Mouse (Mus musculus) neural tube, embryonic 13.5 days (tissue): ENCODE results near the gene Rdh9. TPM values are rescaled to one million over a fixed set of nuclear protein-coding genes. Genes with fewer than 3 reads are reported as not detected.
"Not testable (repeated sequence)": the region's sequence is repeated elsewhere in the genome, so short reads cannot be mapped to it uniquely, and the experiment has no call there.

Experiments used
- ATAC-seq: fragments of 200-750 bp; cut with Nextera tagmentation; 2 replicates; pipeline ENCODE4 v1.8.0; 2017; ENCODE audit warnings: low read depth, mild to moderate bottlenecking, moderate TSS enrichment, moderate library complexity
- H3K27ac ChIP-seq: fragments of 300-500 bp; sonication (generic); replicated peaks from 2 replicates; pipeline ENCODE4 v1.5.1; 2015; ENCODE audit warnings: moderate library complexity, mild to moderate bottlenecking, inconsistent platforms
- H3K27me3 ChIP-seq: fragments of 300-500 bp; sonication (generic); 2 replicates; pipeline ENCODE4 v1.6.1; 2015; ENCODE audit warnings: mild to moderate bottlenecking, inconsistent platforms
- H3K36me3 ChIP-seq: fragments of 300-500 bp; sonication (generic); 2 replicates; pipeline ENCODE4 v1.6.1; 2015; ENCODE audit warnings: mild to moderate bottlenecking, inconsistent platforms
- H3K4me1 ChIP-seq: fragments of 300-500 bp; sonication (generic); replicated peaks from 2 replicates; pipeline ENCODE4 v1.6.1; 2015; ENCODE audit warnings: inconsistent platforms
- H3K4me2 ChIP-seq: fragments of 300-500 bp; sonication (generic); 2 replicates; pipeline ENCODE4 v1.6.1; 2015; ENCODE audit warnings: inconsistent platforms, mild to moderate bottlenecking, moderate library complexity
- H3K4me3 ChIP-seq: fragments of 300-500 bp; sonication (generic); 2 replicates; pipeline ENCODE4 v1.5.1; 2015; ENCODE audit warnings: mild to moderate bottlenecking, inconsistent platforms
- H3K9ac ChIP-seq: fragments of 300-500 bp; sonication (generic); 2 replicates; pipeline ENCODE4 v1.6.1; 2015; ENCODE audit warnings: moderate library complexity, mild to moderate bottlenecking, inconsistent platforms
- H3K9me3 ChIP-seq: fragments of 300-500 bp; sonication (generic); 2 replicates; pipeline ENCODE4 v1.6.1; 2016; ENCODE audit warnings: inconsistent platforms
- WGBS: fragments of 180-500 bp; shearing (Covaris S2); methylation state at CpG from one replicate; pipeline ENCODE4 v1.1.7; 2015; 5-methylcytosine and 5-hydroxymethylcytosine counted together
- polyA plus RNA-seq: library from polyadenylated mRNA; unstranded; fragments of >200 nt; fragmentation: Nextera tagmentation; extraction: Ambion mirVana; gene quantifications from 2 replicates; pipeline ENCODE4 v1.2.1, GENCODE M21; 2015

Gene Rdh9
- polyA plus RNA-seq, 1 experiment from 2014 or later, result 0.20 TPM

DNA sequence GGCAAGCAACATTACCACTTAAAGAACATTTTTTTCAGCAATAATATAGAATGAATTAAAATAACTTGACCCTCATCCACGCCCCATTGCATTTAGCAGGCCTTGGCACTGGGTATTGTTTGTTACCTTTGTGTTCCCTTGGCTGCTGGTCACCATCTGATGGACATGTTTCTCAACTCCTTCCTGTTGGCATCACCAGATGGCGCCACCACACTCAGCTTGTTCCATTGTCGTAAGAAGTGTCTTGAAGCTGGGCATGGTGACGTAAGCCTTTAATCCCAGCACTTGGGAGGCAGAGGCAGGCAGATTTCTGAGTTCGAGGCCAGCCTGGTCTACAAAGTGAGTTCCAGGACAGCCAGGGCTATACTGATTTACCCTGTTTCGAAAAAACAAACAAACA, 49.2 kb downstream of the Rdh9 start:
- Histone ChIP-seq H3K27me3 (no peaks in the 10 kb centered on the region), H3K4me2 (no peak overlapping the region), H3K27ac (no peak overlapping the region), H3K9me3 (peaks cover 3% of the 10 kb centered on the region; the same call in 1 of the 2 replicates), H3K36me3 (no peaks in the 10 kb centered on the region), H3K4me3 (no peak overlapping the region), H3K4me1 (no peaks in the 10 kb centered on the region), H3K9ac (no peak overlapping the region)
- WGBS, result 78% methylated on average over 6 of the region's 6 CpGs
- ATAC-seq, result no peak

DNA sequence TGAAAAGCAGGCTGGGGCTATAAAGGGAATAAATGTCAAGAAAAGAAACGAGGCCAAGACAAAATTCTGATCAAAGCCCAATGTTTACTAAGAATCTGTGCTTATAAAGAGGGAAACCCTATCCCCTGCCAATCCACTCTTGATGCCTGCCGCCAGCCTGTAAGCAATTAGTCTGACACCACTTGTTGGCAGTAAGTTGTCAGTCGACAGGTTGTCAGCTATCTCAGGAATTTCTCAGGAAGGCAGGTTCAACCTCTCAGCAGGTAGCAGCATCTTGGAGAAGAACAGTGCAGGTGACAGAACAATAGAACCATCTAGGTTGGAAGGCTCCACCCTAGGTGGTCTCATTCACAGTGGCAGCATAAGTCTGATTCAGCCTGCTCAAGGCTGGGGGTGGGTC, 52.9 kb downstream of the Rdh9 start:
- Histone ChIP-seq H3K4me1 (no peaks in the 10 kb centered on the region), H3K9ac (no peak overlapping the region), H3K9me3 (no peaks in the 10 kb centered on the region), H3K36me3 (no peaks in the 10 kb centered on the region), H3K4me2 (no peak overlapping the region), H3K27me3 (no peaks in the 10 kb centered on the region), H3K27ac (no peak overlapping the region), H3K4me3 (no peak overlapping the region)
- WGBS, result 79% methylated on average over 3 of the region's 3 CpGs
- ATAC-seq, result no peak

DNA sequence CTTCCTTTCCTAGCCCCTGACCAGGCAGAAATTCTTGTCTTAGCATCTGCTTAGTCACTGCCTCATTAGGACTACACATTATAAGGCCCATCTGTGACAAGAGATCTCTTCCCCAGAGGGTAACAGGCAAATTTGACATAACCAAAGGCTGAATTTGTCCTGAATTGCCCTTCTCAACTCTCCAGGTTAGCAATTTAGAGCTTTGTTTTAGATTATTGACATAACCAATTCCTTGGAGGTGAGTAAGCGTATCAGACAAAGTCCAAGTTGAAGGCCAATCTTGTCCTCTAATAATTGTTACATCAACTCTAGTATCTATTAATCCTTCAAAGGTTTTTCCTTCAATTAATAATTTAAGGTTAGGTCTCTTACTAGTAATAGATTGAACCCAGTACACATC, 58.0 kb downstream of the Rdh9 start:
- H3K4me3 ChIP-seq, H3K36me3 ChIP-seq, H3K27ac ChIP-seq, H3K4me1 ChIP-seq, H3K4me2 ChIP-seq, H3K9ac ChIP-seq, H3K9me3 ChIP-seq, ATAC-seq, H3K27me3 ChIP-seq: not testable (repeated sequence)
- WGBS, result 98% methylated on average over 1 of the region's 1 CpGs

DNA sequence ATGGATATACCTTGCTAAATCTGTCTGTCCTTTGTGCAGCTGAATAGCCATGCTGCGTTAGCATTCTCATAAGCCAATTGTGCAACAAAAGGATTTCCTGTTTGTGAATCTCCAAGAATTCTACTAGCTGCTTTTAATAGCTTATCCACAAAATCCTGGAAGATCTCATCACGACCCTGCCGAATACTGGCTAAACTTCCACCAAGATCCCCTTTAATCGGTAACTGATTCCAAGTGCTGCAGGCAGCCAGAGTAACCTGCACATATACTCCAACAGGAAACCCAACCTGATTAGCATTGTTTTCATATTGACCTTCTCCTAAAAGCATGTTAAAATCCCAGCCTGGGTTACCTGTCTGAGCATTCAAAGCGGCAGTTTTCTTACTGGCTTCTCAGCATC, 59.1 kb downstream of the Rdh9 start:
- Histone ChIP-seq H3K36me3 (no peaks in the 10 kb centered on the region), H3K4me1 (no peaks in the 10 kb centered on the region), H3K27me3 (no peaks in the 10 kb centered on the region), H3K9me3 (no peaks in the 10 kb centered on the region), H3K27ac (no peak overlapping the region), H3K4me3 (no peak overlapping the region), H3K9ac (no peak overlapping the region), H3K4me2 (no peak overlapping the region)
- ATAC-seq, result no peak
- WGBS, result 90% methylated on average over 5 of the region's 5 CpGs

GRCm38 (mm10) chr10:127837793-127838192, 61.6 kb downstream of the Rdh9 start:
- not testable (repeated sequence) for H3K4me1 ChIP-seq, H3K4me2 ChIP-seq, H3K36me3 ChIP-seq, H3K9me3 ChIP-seq, H3K27me3 ChIP-seq, ATAC-seq, H3K9ac ChIP-seq, H3K4me3 ChIP-seq, H3K27ac ChIP-seq
- 95% methylated on average over 5 of the region's 5 CpGs for WGBS

DNA sequence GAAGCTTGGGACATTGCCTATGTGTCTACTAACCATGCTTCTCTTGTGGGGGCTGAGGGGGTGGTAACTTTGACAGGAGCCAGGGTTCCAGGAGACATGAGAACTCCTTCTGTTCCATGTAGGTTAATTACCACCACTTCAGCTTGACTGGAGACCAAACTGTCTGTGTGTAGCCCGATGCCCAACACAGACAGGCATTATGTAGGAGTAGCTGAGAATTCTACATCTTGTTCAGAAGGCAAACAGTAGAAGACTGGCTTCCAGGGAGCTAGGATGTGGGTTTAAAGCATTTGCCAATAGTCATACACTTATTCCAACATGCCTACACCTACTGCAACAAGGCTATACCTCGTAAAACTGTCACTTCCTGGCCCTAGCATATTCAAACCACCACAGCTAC, 62.4 kb downstream of the Rdh9 start:
- ATAC-seq, result no peak
- Histone ChIP-seq H3K27me3 (no peaks in the 10 kb centered on the region), H3K9me3 (no peaks in the 10 kb centered on the region), H3K4me2 (no peak overlapping the region), H3K4me1 (no peaks in the 10 kb centered on the region), H3K27ac (no peak overlapping the region), H3K36me3 (no peaks in the 10 kb centered on the region), H3K4me3 (no peak overlapping the region), H3K9ac (no peak overlapping the region)
- WGBS, result 90% methylated on average over 2 of the region's 2 CpGs

- Histone ChIP-seq H3K4me2 (no peak overlapping the region), H3K9me3 (no peaks in the 10 kb centered on the region), H3K36me3 (no peaks in the 10 kb centered on the region), H3K27me3 (no peaks in the 10 kb centered on the region), H3K4me1 (no peaks in the 10 kb centered on the region), H3K9ac (no peak overlapping the region), H3K4me3 (no peak overlapping the region), H3K27ac (no peak overlapping the region)
- 80% methylated on average over 2 of the region's 2 CpGs for WGBS
- ATAC-seq, result no peak
Observed at GRCm38 (mm10) chr10:127840776-127841175, 64.6 kb downstream of the Rdh9 start.

Other genes starting within 250 kb of the Rdh9 start
- gene Nxph4, start 241.8 kb upstream of the Rdh9 start, polyA plus RNA-seq, result 128 and 133 TPM in 2 replicates
- 80.9 and 110 TPM in 2 replicates for gene Lrp1, start 155.2 kb upstream of the Rdh9 start, polyA plus RNA-seq
- 5.9 and 6.0 TPM in 2 replicates for gene Stat6, start 133.4 kb upstream of the Rdh9 start, polyA plus RNA-seq
- gene Nemp1, start 109.5 kb upstream of the Rdh9 start, polyA plus RNA-seq, result 3.3 and 3.6 TPM in 2 replicates
- gene Nab2, start 107.8 kb upstream of the Rdh9 start, polyA plus RNA-seq, result 4.0 and 4.5 TPM in 2 replicates
- 0.88 and 0.96 TPM in 2 replicates for gene Myo1a, start 71.2 kb upstream of the Rdh9 start, polyA plus RNA-seq
- 0.31 and 1.9 TPM in 2 replicates for gene Tac2, start 51.9 kb upstream of the Rdh9 start, polyA plus RNA-seq
- 3.3 and 4.5 TPM in 2 replicates for gene Zbtb39, start 36.8 kb upstream of the Rdh9 start, polyA plus RNA-seq
- gene Gpr182, start 24.7 kb upstream of the Rdh9 start, polyA plus RNA-seq, result 0.45 and 0.92 TPM in 2 replicates
- not detected in 2 replicates for gene Rdh1, start 16.7 kb upstream of the Rdh9 start, polyA plus RNA-seq
- not detected in 2 replicates for gene Rdh16f1, start 16.6 kb upstream of the Rdh9 start, polyA plus RNA-seq
- not detected in 2 replicates for gene Rdh16, start 24.8 kb downstream of the Rdh9 start, polyA plus RNA-seq
- gene Rdh19, start 73.5 kb downstream of the Rdh9 start, polyA plus RNA-seq, result not detected in 2 replicates
- not detected in 2 replicates for gene Rdh16f2, start 90.1 kb downstream of the Rdh9 start, polyA plus RNA-seq
- gene Rdh7, start 112.4 kb downstream of the Rdh9 start, polyA plus RNA-seq, result not detected in 2 replicates
- not detected in 2 replicates for gene Sdr9c7, start 122.1 kb downstream of the Rdh9 start, polyA plus RNA-seq
- gene Hsd17b6, start 231.2 kb downstream of the Rdh9 start, polyA plus RNA-seq, result not detected in 2 replicates
- 32.1 and 35.9 TPM in 2 replicates for gene Prim1, start 238.8 kb downstream of the Rdh9 start, polyA plus RNA-seq